Mouse (Mus musculus) right cerebral cortex, postnatal 25 days (tissue): ENCODE measurements at regions not wholly inside any gene's neighbourhood (a gene's known extent, or its start where the extent isn't known, plus 50 kb on each side); places are given as distances from the start of the nearest gene placed in this dataset.

Source experiments
- DNase-seq: peaks from one replicate; pipeline ENCODE4 v3.0.0; 2022

GRCm38 (mm10) chr8:102845362-102845761, 59.9 kb upstream of the Cdh11 start:
- DNase-seq = no peak

GRCm38 (mm10) chr8:102860021-102860420, 74.6 kb upstream of the Cdh11 start:
- no peak for DNase-seq

- DNase-seq = no peak
These were observed 114.1 kb upstream of the Cdh11 start for GRCm38 (mm10) chr8:102899525-102899924.

GRCm38 (mm10) chr8:102900662-102901061, 115.2 kb upstream of the Cdh11 start:
- no peak for DNase-seq

- DNase-seq = no peak
These were observed 122.0 kb upstream of the Cdh11 start for GRCm38 (mm10) chr8:102907444-102907843.

- no peak for DNase-seq
These were observed 145.9 kb upstream of the Cdh11 start for GRCm38 (mm10) chr8:102931342-102931835.

DNA sequence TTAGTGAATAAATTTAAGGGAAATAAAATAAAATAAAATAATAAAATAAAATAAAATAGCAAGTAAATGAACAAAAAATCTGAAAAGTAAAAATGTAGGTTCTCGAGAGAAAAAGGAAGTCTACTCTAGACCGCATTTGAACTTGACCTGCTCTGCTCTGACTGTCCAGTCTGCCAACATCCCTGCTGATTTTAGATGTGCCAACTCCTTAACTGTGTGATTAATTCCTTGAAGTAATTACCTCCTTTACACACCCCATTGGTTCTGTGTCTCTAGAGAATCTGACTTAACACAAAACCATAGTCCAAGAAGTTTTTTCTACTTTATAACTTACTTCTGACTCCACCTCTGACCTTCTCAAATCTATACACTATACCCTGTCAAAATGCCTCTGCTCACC, 153.3 kb upstream of the Cdh11 start:
- DNase-seq = no peak

- no peak for DNase-seq
These were observed 160.1 kb upstream of the Cdh11 start for GRCm38 (mm10) chr8:102945546-102945945.

- no peak for DNase-seq
These were observed 192.7 kb upstream of the Cdh11 start for GRCm38 (mm10) chr8:102978161-102978581.

- no peak for DNase-seq
These were observed 197.9 kb upstream of the Cdh11 start for GRCm38 (mm10) chr8:102983220-102983909.

DNA sequence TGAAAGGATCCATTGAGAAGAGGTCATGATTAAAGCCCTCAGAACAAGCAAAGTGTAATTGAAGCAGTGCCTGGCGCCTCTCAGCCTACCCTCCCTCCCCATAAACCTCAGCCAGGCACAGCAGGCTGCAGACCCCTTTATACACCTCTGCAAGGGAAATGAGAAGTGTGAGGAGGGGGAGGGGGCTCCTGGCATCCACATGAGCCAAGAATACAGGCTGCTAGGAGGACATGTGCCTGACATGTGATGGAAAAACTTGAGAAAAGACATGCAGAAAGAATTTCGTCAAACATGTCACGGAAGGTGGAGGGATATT, 198.4 kb upstream of the Cdh11 start:
- DNase-seq = no peak

- DNase-seq = no peak
These were observed 222.0 kb upstream of the Cdh11 start for GRCm38 (mm10) chr8:103007284-103007984.

DNA sequence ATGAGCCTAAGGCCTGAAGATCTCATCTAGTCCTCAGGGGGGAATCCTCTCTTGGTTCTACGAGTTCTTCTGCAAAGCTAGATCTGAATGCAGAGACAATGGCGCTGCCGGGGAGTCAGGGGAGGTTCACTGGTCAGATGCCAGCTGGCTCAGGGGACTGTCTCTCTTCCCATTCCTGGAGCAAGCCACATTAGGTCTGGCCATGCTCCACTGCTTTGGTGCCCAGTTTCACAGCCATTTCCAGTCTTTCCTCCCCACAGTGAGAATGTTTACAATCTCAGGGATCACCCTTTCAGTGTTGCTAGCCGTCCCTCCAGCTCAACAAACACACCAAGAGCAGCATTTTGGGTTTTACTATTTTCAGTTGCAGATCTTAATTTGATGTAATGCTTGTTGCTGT, 233.7 kb upstream of the Cdh11 start:
- DNase-seq = no peak

DNA sequence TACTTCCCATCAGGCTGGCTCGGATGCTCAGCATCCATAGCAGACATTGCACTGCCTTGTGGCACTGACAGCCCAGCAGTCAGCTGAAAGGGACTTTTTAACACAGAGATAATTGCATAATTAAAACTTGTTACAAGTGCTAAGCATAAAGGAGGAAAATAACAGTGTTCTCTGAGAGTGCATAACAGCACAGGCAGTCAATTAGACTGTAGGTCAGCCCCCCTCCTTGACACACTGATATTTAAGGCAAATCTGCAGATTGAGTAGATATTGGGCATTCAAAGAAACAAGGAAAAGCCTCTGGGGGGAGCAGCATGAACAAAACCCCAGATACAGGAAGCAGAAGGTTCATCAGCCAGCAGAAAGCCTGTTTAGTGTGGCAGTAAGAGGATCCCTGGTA, 237.8 kb upstream of the Cdh11 start:
- DNase-seq = no peak

- DNase-seq = no peak
These were observed 246.3 kb upstream of the Cdh11 start for GRCm38 (mm10) chr8:103031708-103032107.

- no peak for DNase-seq
These were observed 248.5 kb upstream of the Cdh11 start for GRCm38 (mm10) chr8:103033956-103034355.

GRCm38 (mm10) chr8:103072079-103072635, 286.7 kb upstream of the Cdh11 start:
- DNase-seq = no peak

DNA sequence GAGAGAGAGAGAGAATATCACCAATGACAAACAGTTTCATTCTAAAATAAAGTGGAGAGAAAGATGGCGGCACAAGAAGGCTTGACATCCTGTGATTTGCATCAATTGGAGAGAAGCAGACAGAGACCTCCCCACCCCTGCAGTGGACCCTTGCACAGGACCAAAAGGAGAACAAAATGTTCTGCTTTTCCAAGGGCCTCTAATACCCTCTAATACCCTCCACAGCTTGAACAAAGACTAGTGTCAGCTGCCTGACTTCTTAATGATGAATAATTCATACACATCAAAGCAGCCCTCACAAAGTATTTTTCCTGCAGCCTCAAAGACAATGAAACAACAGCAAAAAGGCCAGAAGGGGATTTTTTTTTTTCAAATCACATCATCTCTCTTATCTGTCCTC, 287.2 kb upstream of the Cdh11 start:
- no peak for DNase-seq

GRCm38 (mm10) chr8:103078559-103078958, 293.1 kb upstream of the Cdh11 start:
- no peak for DNase-seq

DNA sequence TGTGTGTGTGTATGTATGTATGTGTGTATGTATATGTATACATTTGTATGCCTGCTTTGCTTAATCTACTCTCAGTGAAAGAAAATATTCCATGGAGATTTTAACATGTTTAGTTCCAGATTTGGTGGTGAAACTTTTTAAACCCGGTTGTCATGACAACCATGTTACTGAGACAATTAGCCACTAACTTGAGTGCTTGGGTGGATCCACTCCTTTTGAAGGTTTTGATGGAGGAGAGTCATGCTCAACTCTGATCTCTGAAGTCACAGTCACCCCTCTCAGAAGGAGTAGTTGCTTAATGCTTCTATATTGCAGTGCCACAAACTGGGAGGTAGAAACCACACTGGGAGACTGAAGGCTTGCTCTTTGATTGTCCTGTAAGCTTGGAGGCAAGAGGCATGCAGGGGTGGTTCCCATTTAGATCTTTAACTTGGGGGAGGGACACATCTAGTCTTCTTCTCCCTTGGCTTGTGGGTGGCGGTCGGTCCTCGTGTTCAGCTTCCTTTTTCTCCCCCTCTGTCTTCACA, 301.6 kb upstream of the Cdh11 start:
- peak; percentile 11 for DNase-seq

DNA sequence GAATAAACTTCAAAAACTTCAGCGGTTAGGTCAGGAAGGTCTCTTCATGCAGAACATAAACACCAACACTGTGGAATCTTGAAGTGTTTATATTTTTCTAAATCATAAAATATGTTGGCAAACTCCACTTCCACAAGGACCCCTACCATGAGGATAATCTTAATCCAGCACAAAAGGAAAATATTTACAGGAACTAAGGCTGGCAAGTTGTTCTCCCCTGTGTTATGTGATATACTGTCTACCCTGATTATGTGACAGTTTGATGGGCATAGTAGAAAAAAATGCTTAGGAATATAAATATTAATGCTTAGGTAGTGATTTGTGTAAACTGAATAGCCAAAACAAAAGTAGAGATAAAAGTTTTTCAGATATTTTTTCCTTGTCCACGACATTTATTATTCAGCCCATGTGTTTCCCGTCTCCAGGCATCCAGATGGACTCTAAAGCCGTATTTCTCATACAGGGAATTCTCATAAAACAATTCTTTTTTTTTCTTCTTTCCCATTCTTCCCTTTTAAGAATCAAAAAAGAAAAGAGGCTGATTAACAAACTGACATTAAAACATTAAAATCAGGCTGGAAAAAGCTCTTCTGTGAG, 311.2 kb upstream of the Cdh11 start:
- DNase-seq = no peak

DNA sequence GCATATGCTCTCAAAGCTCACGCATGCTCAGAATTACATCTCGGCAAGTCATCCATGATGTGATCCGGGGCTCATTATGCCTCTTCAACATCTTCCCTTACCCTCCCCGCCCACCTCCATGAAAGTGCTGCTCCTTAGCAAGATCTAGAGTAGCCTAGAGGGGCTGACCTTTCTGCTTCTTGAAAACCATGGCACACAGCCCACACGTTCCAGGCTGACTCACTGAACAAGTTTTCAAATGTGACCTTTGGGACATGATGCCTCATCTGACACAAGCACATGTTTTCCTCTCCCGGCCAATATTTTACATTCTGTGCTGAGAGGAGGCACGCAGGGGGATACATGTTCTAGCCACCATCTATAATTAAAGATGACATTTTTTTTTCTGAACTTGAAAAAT, 340.1 kb upstream of the Cdh11 start:
- DNase-seq = no peak

- DNase-seq = no peak
These were observed 352.7 kb upstream of the Cdh11 start for GRCm38 (mm10) chr8:103138136-103138535.

DNA sequence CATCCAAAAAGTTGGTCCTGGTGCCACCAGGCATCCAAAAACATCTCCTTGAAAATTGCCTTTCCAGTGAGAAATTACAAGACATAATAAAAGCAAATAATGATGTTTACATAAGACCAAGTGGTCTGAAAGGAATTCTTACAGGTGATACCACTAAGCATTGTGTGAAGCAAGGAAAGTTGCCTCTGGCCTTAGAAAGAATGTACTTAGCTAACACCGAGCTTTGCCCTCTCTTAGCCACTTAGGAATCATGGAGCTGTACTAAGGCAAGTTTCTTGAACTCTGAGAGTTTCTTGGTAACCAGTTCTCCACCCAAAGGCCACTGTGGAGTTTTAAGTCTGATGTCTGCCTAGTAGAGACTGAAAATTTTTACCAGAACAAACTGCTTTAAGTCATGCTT, 359.4 kb upstream of the Cdh11 start:
- DNase-seq = no peak
